Mouse (Mus musculus) forebrain, embryonic 16.5 days (tissue): ENCODE measurements around the gene Klhl40. TPM values are rescaled to one million over a fixed set of nuclear protein-coding genes. Genes with fewer than 3 reads are reported as not detected.

ENCODE experiments used
- ATAC-seq: fragments of 200-750 bp; cut with Nextera tagmentation; 2 replicates; pipeline ENCODE4 v1.8.0; 2017; ENCODE audit warnings: mild to moderate bottlenecking, moderate library complexity
- H3K27ac ChIP-seq: fragments of 300-500 bp; sonication (generic); 2 replicates; pipeline ENCODE4 v1.5.1; 2014; ENCODE audit warnings: low read length, control low read depth
- H3K27me3 ChIP-seq: fragments of 300-500 bp; sonication (generic); replicated peaks from 2 replicates; pipeline ENCODE4 v1.6.1; 2014; ENCODE audit warnings: low read length; ENCODE audit not compliant: control insufficient read depth, insufficient read depth
- H3K36me3 ChIP-seq: fragments of 300-500 bp; sonication (generic); 2 replicates; pipeline ENCODE4 v1.6.1; 2014; ENCODE audit not compliant: control insufficient read depth, insufficient read depth
- H3K4me1 ChIP-seq: fragments of 300-500 bp; sonication (generic); replicated peaks from 2 replicates; pipeline ENCODE4 v1.6.1; 2014; ENCODE audit warnings: low read length; ENCODE audit not compliant: control insufficient read depth, insufficient read depth
- H3K4me2 ChIP-seq: fragments of 300-500 bp; sonication (generic); 2 replicates; pipeline ENCODE4 v1.6.1; 2014; ENCODE audit warnings: mild to moderate bottlenecking, low read length, control low read depth
- H3K4me3 ChIP-seq: fragments of 300-500 bp; sonication (generic); replicated peaks from 2 replicates; pipeline ENCODE4 v1.5.1; 2014; ENCODE audit warnings: mild to moderate bottlenecking, low read length, control low read depth
- H3K9ac ChIP-seq: fragments of 300-500 bp; sonication (generic); replicated peaks from 2 replicates; pipeline ENCODE4 v1.6.1; 2014; ENCODE audit warnings: low read depth, low read length, control low read depth
- H3K9me3 ChIP-seq: fragments of 300-500 bp; sonication (generic); 2 replicates; pipeline ENCODE4 v1.6.1; 2016; ENCODE audit warnings: low read length; ENCODE audit not compliant: control insufficient read depth
- WGBS: fragments of 180-500 bp; shearing (Covaris S2); extraction: QIAGEN DNeasy Blood & Tissue Kit; methylation state at CpG from one replicate; pipeline ENCODE4 v1.1.7; 2014; 5-methylcytosine and 5-hydroxymethylcytosine counted together
- polyA plus RNA-seq: library from polyadenylated mRNA; unstranded; fragments of >200 nt; fragmentation: Nextera tagmentation; extraction: Ambion mirVana; gene quantifications from 2 replicates; pipeline ENCODE4 v1.2.1, GENCODE M21; 2015

Gene Klhl40
- polyA plus RNA-seq, 1 experiment from 2014 or later: 1.1 TPM

GRCm38 (mm10) chr9:121772412-121772811 is 5.0 kb upstream of the Klhl40 start:
- Histone ChIP-seq H3K36me3 (peaks cover 4% of the 10 kb centered on the region; the same call in 1 of the 2 replicates), H3K27ac (no peak overlapping the region), H3K4me3 (no peak overlapping the region), H3K4me2 (no peak overlapping the region), H3K9ac (no peak overlapping the region), H3K27me3 (peaks cover 5% of the 10 kb centered on the region; the same call in 1 of the 2 replicates), H3K4me1 (no peaks in the 10 kb centered on the region), H3K9me3 (no peaks in the 10 kb centered on the region)
- 78% methylated on average over 5 of the region's 5 CpGs for WGBS
- ATAC-seq: no peak

- no peak for ATAC-seq
- Histone ChIP-seq H3K4me3 (no peak overlapping the region), H3K27ac (no peak overlapping the region), H3K4me2 (no peak overlapping the region), H3K27me3 (peaks cover 10% of the 10 kb centered on the region), H3K9me3 (no peaks in the 10 kb centered on the region), H3K4me1 (peaks cover 7% of the 10 kb centered on the region; the same call in 1 of the 2 replicates), H3K36me3 (no peaks in the 10 kb centered on the region), H3K9ac (no peak overlapping the region)
- 75% methylated on average over 10 of the region's 10 CpGs for WGBS
Observed at GRCm38 (mm10) chr9:121775951-121776350, 1.5 kb upstream of the Klhl40 start.

- no peak for ATAC-seq
- no peak overlapping the region for H3K27ac ChIP-seq
- 77% methylated on average over 7 of the region's 7 CpGs for WGBS
- H3K27me3 ChIP-seq: peaks cover 10% of the 10 kb centered on the region
- H3K4me1 ChIP-seq: peaks cover 7% of the 10 kb centered on the region; the same call in 1 of the 2 replicates
- H3K4me2 ChIP-seq: no peak overlapping the region
- no peak overlapping the region for H3K9ac ChIP-seq
- H3K9me3 ChIP-seq: no peaks in the 10 kb centered on the region
- no peaks in the 10 kb centered on the region for H3K36me3 ChIP-seq
- no peak overlapping the region for H3K4me3 ChIP-seq
Observed at GRCm38 (mm10) chr9:121776511-121776910, 896 bp upstream of the Klhl40 start.

GRCm38 (mm10) chr9:121778066-121778624 is 738 bp downstream of the Klhl40 start:
- H3K4me1 ChIP-seq: peaks cover 7% of the 10 kb centered on the region; the same call in 1 of the 2 replicates
- peak; percentile 63 for ATAC-seq
- H3K36me3 ChIP-seq: no peaks in the 10 kb centered on the region
- H3K9ac ChIP-seq: peak overlapping the region; percentile 12
- peak overlapping the region; percentile 59 for H3K4me2 ChIP-seq
- no peak overlapping the region for H3K27ac ChIP-seq
- H3K27me3 ChIP-seq: peaks cover 10% of the 10 kb centered on the region
- WGBS: 10% methylated on average over 54 of the region's 54 CpGs
- H3K9me3 ChIP-seq: no peaks in the 10 kb centered on the region
- H3K4me3 ChIP-seq: peak overlapping the region; percentile 41

GRCm38 (mm10) chr9:121784801-121785200 is 7.4 kb downstream of the Klhl40 start:
- 88% methylated on average over 12 of the region's 12 CpGs for WGBS
- no peak for ATAC-seq

GRCm38 (mm10) chr9:121785261-121785660 is 7.9 kb downstream of the Klhl40 start:
- 0 out of 2 replicates have a peak, but pooled peaks cover 3% of the 10 kb centered on the region for H3K4me1 ChIP-seq
- no peaks in the 10 kb centered on the region for H3K36me3 ChIP-seq
- H3K27me3 ChIP-seq: no peaks in the 10 kb centered on the region
- H3K9ac ChIP-seq: no peak overlapping the region
- 85% methylated on average over 8 of the region's 8 CpGs for WGBS
- no peaks in the 10 kb centered on the region for H3K9me3 ChIP-seq
- no peak for ATAC-seq
- H3K4me2 ChIP-seq: no peak overlapping the region
- no peak overlapping the region for H3K27ac ChIP-seq
- H3K4me3 ChIP-seq: no peak overlapping the region

More at GRCm38 (mm10) chr9:121784801-121785200, 7.4 kb downstream of the Klhl40 start:
- no peak overlapping the region for H3K4me3 ChIP-seq
- no peak overlapping the region for H3K4me2 ChIP-seq
- H3K36me3 ChIP-seq: no peaks in the 10 kb centered on the region
- no peak overlapping the region for H3K9ac ChIP-seq
- no peaks in the 10 kb centered on the region for H3K27me3 ChIP-seq
- no peak overlapping the region for H3K27ac ChIP-seq
- H3K4me1 ChIP-seq: 0 out of 2 replicates have a peak, but pooled peaks cover 3% of the 10 kb centered on the region
- H3K9me3 ChIP-seq: no peaks in the 10 kb centered on the region

- no peaks in the 10 kb centered on the region for H3K9me3 ChIP-seq
- H3K4me2 ChIP-seq: no peak overlapping the region
- no peak overlapping the region for H3K4me3 ChIP-seq
- 81% methylated on average over 2 of the region's 2 CpGs for WGBS
- H3K36me3 ChIP-seq: no peaks in the 10 kb centered on the region
- H3K27me3 ChIP-seq: no peaks in the 10 kb centered on the region
- H3K4me1 ChIP-seq: 0 out of 2 replicates have a peak, but pooled peaks cover 3% of the 10 kb centered on the region
- ATAC-seq: no peak
- H3K27ac ChIP-seq: no peak overlapping the region
- H3K9ac ChIP-seq: no peak overlapping the region
Observed at GRCm38 (mm10) chr9:121786359-121786758, 9.0 kb downstream of the Klhl40 start.

GRCm38 (mm10) chr9:121791206-121791605 is 13.8 kb downstream of the Klhl40 start:
- WGBS: 19% methylated on average over 5 of the region's 5 CpGs
- no peak overlapping the region for H3K4me2 ChIP-seq
- H3K27me3 ChIP-seq: no peaks in the 10 kb centered on the region
- no peak overlapping the region for H3K9ac ChIP-seq
- H3K36me3 ChIP-seq: no peaks in the 10 kb centered on the region
- H3K9me3 ChIP-seq: no peaks in the 10 kb centered on the region
- H3K4me3 ChIP-seq: no peak overlapping the region
- ATAC-seq: no peak
- H3K4me1 ChIP-seq: peaks cover 9% of the 10 kb centered on the region; the same call in 1 of the 2 replicates
- H3K27ac ChIP-seq: no peak overlapping the region

GRCm38 (mm10) chr9:121791757-121792521 is 14.5 kb downstream of the Klhl40 start, which contains the start of gene Hhatl:
Hhatl (minus strand) TSS chr9:121792507.
- H3K4me2 ChIP-seq: no peak within 1 kb of the TSS
- no peaks in the 10 kb centered on the region for H3K36me3 ChIP-seq
- no peak within 1 kb of the TSS for H3K4me3 ChIP-seq
- H3K9me3 ChIP-seq: no peaks in the 10 kb centered on the region
- WGBS: 44% methylated on average over 22 of the region's 24 CpGs
- H3K4me1 ChIP-seq: peaks cover 9% of the 10 kb centered on the region; the same call in 1 of the 2 replicates
- no peak within 1 kb of the TSS for H3K27ac ChIP-seq
- H3K9ac ChIP-seq: no peak within 1 kb of the TSS
- ATAC-seq: no peak
- no peaks in the 10 kb centered on the region for H3K27me3 ChIP-seq
